Mouse (Mus musculus) embryonic facial prominence, embryonic 11.5 days (tissue): ENCODE measurements around the gene Esr1. TPM values are rescaled to one million over a fixed set of nuclear protein-coding genes. Genes with fewer than 3 reads are reported as not detected.

Experiments
- ATAC-seq: fragments of 200-750 bp; cut with Nextera tagmentation; replicated peaks from 2 replicates; pipeline ENCODE4 v1.8.0; 2017; ENCODE audit warnings: low read depth; ENCODE audit not compliant: insufficient number of reproducible peaks, low FRiP score, low TSS enrichment
- DNase-seq: peaks from one replicate; pipeline ENCODE4 v3.0.0-alpha.2; 2015; ENCODE audit warnings: low spot score
- H3K27ac ChIP-seq: fragments of 300-500 bp; sonication (generic); replicated peaks from 2 replicates; pipeline ENCODE4 v1.5.1; 2014; ENCODE audit warnings: mild to moderate bottlenecking, low read depth, low read length, control low read depth
- H3K27me3 ChIP-seq: fragments of 300-500 bp; sonication (generic); 2 replicates; pipeline ENCODE4 v1.6.1; 2014; ENCODE audit warnings: mild to moderate bottlenecking, low read length, moderate library complexity, mixed read lengths; ENCODE audit not compliant: control insufficient read depth, insufficient read depth
- H3K36me3 ChIP-seq: fragments of 300-500 bp; sonication (generic); replicated peaks from 2 replicates; pipeline ENCODE4 v1.6.1; 2014; ENCODE audit warnings: low read depth, mild to moderate bottlenecking, low read length, moderate library complexity, mixed read lengths; ENCODE audit not compliant: control insufficient read depth, insufficient read depth
- H3K4me1 ChIP-seq: fragments of 300-500 bp; sonication (generic); 2 replicates; pipeline ENCODE4 v1.6.1; 2014; ENCODE audit warnings: low read length, mixed read lengths; ENCODE audit not compliant: control insufficient read depth, insufficient read depth
- H3K4me2 ChIP-seq: fragments of 300-500 bp; sonication (generic); 2 replicates; pipeline ENCODE4 v1.6.1; 2014; ENCODE audit warnings: low read depth, mild to moderate bottlenecking, control low read depth, low read length, moderate library complexity
- H3K4me3 ChIP-seq: fragments of 300-500 bp; sonication (generic); 2 replicates; pipeline ENCODE4 v1.5.1; 2014; ENCODE audit warnings: low read depth, low read length, control low read depth
- H3K9ac ChIP-seq: fragments of 300-500 bp; sonication (generic); replicated peaks from 2 replicates; pipeline ENCODE4 v1.6.1; 2014; ENCODE audit warnings: mild to moderate bottlenecking, control low read depth, low read length
- H3K9me3 ChIP-seq: fragments of 300-500 bp; sonication (generic); replicated peaks from 2 replicates; pipeline ENCODE4 v1.6.1; 2016; ENCODE audit warnings: mild to moderate bottlenecking, low read length, inconsistent platforms, mixed read lengths; ENCODE audit not compliant: control insufficient read depth
- WGBS: fragments of 180-500 bp; shearing (Covaris S2); extraction: QIAGEN DNeasy Blood & Tissue Kit; methylation state at CpG from one replicate; pipeline ENCODE4 v1.1.7; 2014; 5-methylcytosine and 5-hydroxymethylcytosine counted together
- polyA plus RNA-seq: library from polyadenylated mRNA; unstranded; fragments of >200 nt; fragmentation: Nextera tagmentation; extraction: Ambion mirVana; gene quantifications from 2 replicates; pipeline ENCODE4 v1.2.1, GENCODE M21; 2014

Esr1 gene
- polyA plus RNA-seq, 1 experiment from 2014 or later = 0.10 TPM

GRCm38 (mm10) chr10:4881391-4881790 lies 270.0 kb downstream of the Esr1 start:
- H3K27me3 ChIP-seq = no peaks in the 10 kb centered on the region
- H3K36me3 ChIP-seq = no peaks in the 10 kb centered on the region
- WGBS = 59% methylated on average over 1 of the region's 1 CpGs
- H3K4me2 ChIP-seq = no peak overlapping the region
- no peak for DNase-seq
- no peaks in the 10 kb centered on the region for H3K9me3 ChIP-seq
- ATAC-seq = no peak
- no peak overlapping the region for H3K4me3 ChIP-seq
- no peak overlapping the region for H3K27ac ChIP-seq
- no peak overlapping the region for H3K9ac ChIP-seq
- no peaks in the 10 kb centered on the region for H3K4me1 ChIP-seq

GRCm38 (mm10) chr10:4885506-4885905 lies 274.1 kb downstream of the Esr1 start:
- no peak for ATAC-seq
- no peaks in the 10 kb centered on the region for H3K9me3 ChIP-seq
- 81% methylated on average over 3 of the region's 3 CpGs for WGBS
- H3K4me1 ChIP-seq = no peaks in the 10 kb centered on the region
- H3K9ac ChIP-seq = no peak overlapping the region
- no peaks in the 10 kb centered on the region for H3K27me3 ChIP-seq
- no peak for DNase-seq
- H3K27ac ChIP-seq = no peak overlapping the region
- no peak overlapping the region for H3K4me3 ChIP-seq
- no peaks in the 10 kb centered on the region for H3K36me3 ChIP-seq
- H3K4me2 ChIP-seq = no peak overlapping the region

- Histone ChIP-seq H3K9ac (no peak overlapping the region), H3K27ac (no peak overlapping the region), H3K36me3 (no peaks in the 10 kb centered on the region), H3K4me3 (no peak overlapping the region), H3K27me3 (no peaks in the 10 kb centered on the region), H3K4me1 (no peaks in the 10 kb centered on the region), H3K9me3 (no peaks in the 10 kb centered on the region), H3K4me2 (no peak overlapping the region)
- no peak for ATAC-seq
- WGBS = 82% methylated on average over 8 of the region's 8 CpGs
- no peak for DNase-seq
Observed at GRCm38 (mm10) chr10:4885961-4886360, 274.6 kb downstream of the Esr1 start.

- no peak overlapping the region for H3K9ac ChIP-seq
- H3K9me3 ChIP-seq = no peaks in the 10 kb centered on the region
- no peaks in the 10 kb centered on the region for H3K36me3 ChIP-seq
- H3K4me1 ChIP-seq = no peaks in the 10 kb centered on the region
- H3K4me2 ChIP-seq = no peak overlapping the region
- DNase-seq (no peak), ATAC-seq (no peak)
- H3K27ac ChIP-seq = no peak overlapping the region
- no peak overlapping the region for H3K4me3 ChIP-seq
- 40% methylated on average over 1 of the region's 1 CpGs for WGBS
- no peaks in the 10 kb centered on the region for H3K27me3 ChIP-seq
Observed at GRCm38 (mm10) chr10:4893475-4893874, 282.1 kb downstream of the Esr1 start.

- H3K4me1 ChIP-seq = no peaks in the 10 kb centered on the region
- 87% methylated on average over 4 of the region's 4 CpGs for WGBS
- H3K36me3 ChIP-seq = no peaks in the 10 kb centered on the region
- no peaks in the 10 kb centered on the region for H3K27me3 ChIP-seq
- no peaks in the 10 kb centered on the region for H3K9me3 ChIP-seq
- no peak overlapping the region for H3K4me2 ChIP-seq
- no peak overlapping the region for H3K27ac ChIP-seq
- H3K9ac ChIP-seq = no peak overlapping the region
- no peak for ATAC-seq
- DNase-seq = no peak
- H3K4me3 ChIP-seq = no peak overlapping the region
Observed at GRCm38 (mm10) chr10:4897789-4898188, 286.4 kb downstream of the Esr1 start.

- Histone ChIP-seq H3K4me3 (no peak overlapping the region), H3K36me3 (no peaks in the 10 kb centered on the region), H3K9me3 (no peaks in the 10 kb centered on the region), H3K4me1 (no peaks in the 10 kb centered on the region), H3K27me3 (no peaks in the 10 kb centered on the region), H3K9ac (no peak overlapping the region), H3K4me2 (no peak overlapping the region), H3K27ac (no peak overlapping the region)
- ATAC-seq (no peak), DNase-seq (no peak)
- WGBS = 84% methylated on average over 7 of the region's 7 CpGs
Observed at GRCm38 (mm10) chr10:4900324-4900723, 288.9 kb downstream of the Esr1 start.

GRCm38 (mm10) chr10:4909271-4909670 lies 297.9 kb downstream of the Esr1 start:
- Histone ChIP-seq H3K36me3 (no peaks in the 10 kb centered on the region), H3K27ac (no peak overlapping the region), H3K4me3 (no peak overlapping the region), H3K4me2 (no peak overlapping the region), H3K4me1 (no peaks in the 10 kb centered on the region), H3K9me3 (no peaks in the 10 kb centered on the region), H3K9ac (no peak overlapping the region), H3K27me3 (no peaks in the 10 kb centered on the region)
- DNase-seq (no peak), ATAC-seq (no peak)
- WGBS = 80% methylated on average over 2 of the region's 2 CpGs

- no peak overlapping the region for H3K4me3 ChIP-seq
- H3K27ac ChIP-seq = no peak overlapping the region
- no peak for DNase-seq
- H3K36me3 ChIP-seq = no peaks in the 10 kb centered on the region
- no peaks in the 10 kb centered on the region for H3K4me1 ChIP-seq
- no peak for ATAC-seq
- no peaks in the 10 kb centered on the region for H3K27me3 ChIP-seq
- 89% methylated on average over 4 of the region's 4 CpGs for WGBS
- no peak overlapping the region for H3K4me2 ChIP-seq
- H3K9ac ChIP-seq = no peak overlapping the region
- no peaks in the 10 kb centered on the region for H3K9me3 ChIP-seq
Observed at GRCm38 (mm10) chr10:4910451-4910850, 299.1 kb downstream of the Esr1 start.
